Mouse (Mus musculus): ENCODE data around the gene Faf1. TPM values are rescaled to one million over a fixed set of nuclear protein-coding genes. Genes with fewer than 3 reads are reported as not detected.
A peak's percentile ranks its signal among the peaks of the same experiment; 100 is the strongest.

Faf1 gene
- polyA plus RNA-seq, 1 experiment from 2014 or later = 22.6 TPM

GRCm38 (mm10) chr4:109974655-109975380 is 298.4 kb downstream of the Faf1 start:
- H3K4me2 ChIP-seq (ENCODE audit: low read length) = 0 out of 2 replicates have a peak overlapping the region, but pooled peaks have one; percentile 3
- TF ChIP-seq CTCF (IDR thresholded peaks at IDR 0.05; ENCODE audit: low read depth) = no peak
- no peak overlapping the region for H3K27ac ChIP-seq
- H3K4me1 ChIP-seq (replicated peaks; ENCODE audit: insufficient read depth, low read length) = peaks cover 24% of the 10 kb centered on the region
- no peaks in the 10 kb centered on the region for H3K9me3 ChIP-seq (replicated peaks; ENCODE audit: low read length)
- H3K36me3 ChIP-seq (ENCODE audit: insufficient read depth, low read length) = no peaks in the 10 kb centered on the region
- no peak overlapping the region for H3K4me3 ChIP-seq (replicated peaks; ENCODE audit: low read depth, low read length)
- peaks cover 64% of the 10 kb centered on the region for H3K27me3 ChIP-seq (ENCODE audit: insufficient read depth, low read length)
- WGBS = 3% methylated on average over 33 of the region's 33 CpGs
- H3K9ac ChIP-seq (ENCODE audit: low read depth, low read length) = no peak overlapping the region
- DNase-seq (ENCODE audit: low spot score) = no peak
- no peak for ATAC-seq (replicated peaks; ENCODE audit: low FRiP score, low read depth)

- H3K4me3 ChIP-seq (replicated peaks; ENCODE audit: low read depth, low read length) = 0 out of 2 replicates have a peak overlapping the region, but pooled peaks have one; percentile 1
- no peak for TF ChIP-seq CTCF (IDR thresholded peaks at IDR 0.05; ENCODE audit: low read depth)
- H3K4me2 ChIP-seq (ENCODE audit: low read length) = no peak overlapping the region
- ATAC-seq (replicated peaks; ENCODE audit: low FRiP score, low read depth) = no peak
- no peak overlapping the region for H3K27ac ChIP-seq
- H3K27me3 ChIP-seq (ENCODE audit: insufficient read depth, low read length) = peaks cover 72% of the 10 kb centered on the region
- no peaks in the 10 kb centered on the region for H3K9me3 ChIP-seq (replicated peaks; ENCODE audit: low read length)
- H3K9ac ChIP-seq (ENCODE audit: low read depth, low read length) = no peak overlapping the region
- H3K36me3 ChIP-seq (ENCODE audit: insufficient read depth, low read length) = no peaks in the 10 kb centered on the region
- WGBS = 8% methylated on average over 25 of the region's 25 CpGs
- DNase-seq (ENCODE audit: low spot score) = no peak
- H3K4me1 ChIP-seq (replicated peaks; ENCODE audit: insufficient read depth, low read length) = peaks cover 27% of the 10 kb centered on the region
Measured at GRCm38 (mm10) chr4:109975381-109976240, 299.2 kb downstream of the Faf1 start.

- Histone ChIP-seq H3K9ac (ENCODE audit: low read depth, low read length) (no peak overlapping the region), H3K27me3 (ENCODE audit: insufficient read depth, low read length) (peaks cover 81% of the 10 kb centered on the region), H3K9me3 (replicated peaks; ENCODE audit: low read length) (no peaks in the 10 kb centered on the region), H3K4me1 (replicated peaks; ENCODE audit: insufficient read depth, low read length) (peaks cover 27% of the 10 kb centered on the region), H3K4me2 (ENCODE audit: low read length) (no peak overlapping the region), H3K36me3 (ENCODE audit: insufficient read depth, low read length) (no peaks in the 10 kb centered on the region), H3K27ac (no peak overlapping the region), H3K4me3 (replicated peaks; ENCODE audit: low read depth, low read length) (0 out of 2 replicates have a peak overlapping the region, but pooled peaks have one; percentile 38)
- under 1% methylated on average over 34 of the region's 34 CpGs for WGBS
- DNase-seq (ENCODE audit: low spot score) (no peak), ATAC-seq (replicated peaks; ENCODE audit: low FRiP score, low read depth) (no peak)
- TF ChIP-seq CTCF (IDR thresholded peaks at IDR 0.05; ENCODE audit: low read depth) = no peak
Measured at GRCm38 (mm10) chr4:109976273-109977147, 300.1 kb downstream of the Faf1 start.

GRCm38 (mm10) chr4:109977148-109978067 is 301.0 kb downstream of the Faf1 start, which contains the start of gene Dmrta2:
Gene Dmrta2, plus strand, starts transcription at chr4:109978053.
- peak within 1 kb of the TSS; percentile 38 for H3K4me3 ChIP-seq (replicated peaks; ENCODE audit: low read depth, low read length)
- no peak for TF ChIP-seq CTCF (IDR thresholded peaks at IDR 0.05; ENCODE audit: low read depth)
- peak; percentile 22; the same call in 1 of the 2 replicates for ATAC-seq (replicated peaks; ENCODE audit: low FRiP score, low read depth)
- peak; percentile 19 for DNase-seq (ENCODE audit: low spot score)
- under 1% methylated on average over 64 of the region's 64 CpGs for WGBS
- peaks cover 27% of the 10 kb centered on the region for H3K4me1 ChIP-seq (replicated peaks; ENCODE audit: insufficient read depth, low read length)
- H3K36me3 ChIP-seq (ENCODE audit: insufficient read depth, low read length) = no peaks in the 10 kb centered on the region
- H3K9me3 ChIP-seq (replicated peaks; ENCODE audit: low read length) = no peaks in the 10 kb centered on the region
- no peak within 1 kb of the TSS for H3K27ac ChIP-seq
- H3K4me2 ChIP-seq (ENCODE audit: low read length) = peak within 1 kb of the TSS; percentile 62
- H3K9ac ChIP-seq (ENCODE audit: low read depth, low read length) = 0 out of 2 replicates have a peak within 1 kb of the TSS, but pooled peaks have one; percentile 28
- H3K27me3 ChIP-seq (ENCODE audit: insufficient read depth, low read length) = peaks cover 90% of the 10 kb centered on the region
